ENCODE assay signal across 8 mouse cellular contexts in genomic region chr8:118237150-118237620, GRCm38 (mm10). TPM values are rescaled to one million over a fixed set of nuclear protein-coding genes. Genes with fewer than 3 reads are reported as not detected.
DNase-seq lines count a peak whose midpoint lies in the region; ATAC-seq and TF ChIP-seq lines count a peak whose summit lies in the region.

No protein-coding gene starts in this region.

- ATAC-seq in megakaryocyte, adult 5-6 weeks (ENCODE audit: poor library complexity, severe bottlenecking): no peak

- H3K4me3 ChIP-seq in layer of hippocampus, adult 2 months: no peak overlapping the region

- no peak overlapping the region for H3K27ac ChIP-seq in layer of hippocampus, adult 2 months

- DNase-seq in cerebellum, postnatal 25 days: peak; percentile 10 to 43
- no peak for DNase-seq in cerebellum, adult 8-10 months
- DNase-seq in testis, postnatal 10 days (ENCODE audit: low spot score): peak; percentile 44
- DNase-seq in testis, postnatal 14 days (ENCODE audit: low spot score): no peak
- peak; percentile 14 to 15 for DNase-seq in layer of hippocampus, adult 2 months (ENCODE audit: low spot score in 2 of 2)
- peak; percentile 50 for DNase-seq in right cerebral cortex, postnatal 14 days
- DNase-seq in yolk sac, embryonic 10.5 days (ENCODE audit: low spot score): no peak

- TF ChIP-seq CTCF in layer of hippocampus, adult 2 months (conservative IDR thresholded peaks at IDR 0.05): peak; percentile 72

RNA-seq across cellular contexts. Expression of gene Cdh13, which starts 46.3 kb away (rescaled TPM):
- total RNA-seq in layer of hippocampus, adult 2 months (2021): 10 to 100 TPM; 39.3 to 39.9 TPM
- total RNA-seq in megakaryocyte, adult 5-6 weeks (2015): not detected in 2 replicates
- not detected in 2 replicates for total RNA-seq in megakaryocyte, adult 5-6 weeks (2017)

Comparison
In these comparisons a context has a peak if more than half of its experiments do, and no peak if none do; other contexts are left out.
1. DNase-seq: peak in cerebellum, postnatal 25 days (2 of 2), testis, postnatal 10 days (single experiment), layer of hippocampus, adult 2 months (2 of 2) and right cerebral cortex, postnatal 14 days (single experiment); none in cerebellum, adult 8-10 months (single experiment), testis, postnatal 14 days (single experiment) and yolk sac, embryonic 10.5 days (single experiment).
2. RNA of gene Cdh13, which starts 46.3 kb away (total RNA-seq): 39.3 to 39.9 TPM in layer of hippocampus, adult 2 months; not detected in megakaryocyte, adult 5-6 weeks; every median in the first group is over 10 times any median in the second.